Mouse (Mus musculus): Measurements from ENCODE around the gene Taf6l. TPM values are rescaled to one million over a fixed set of nuclear protein-coding genes. Genes with fewer than 3 reads are reported as not detected.

Taf6l gene
- polyA plus RNA-seq (2012; rRNA removed): 27.6 and 29.8 TPM in 2 replicates

DNA sequence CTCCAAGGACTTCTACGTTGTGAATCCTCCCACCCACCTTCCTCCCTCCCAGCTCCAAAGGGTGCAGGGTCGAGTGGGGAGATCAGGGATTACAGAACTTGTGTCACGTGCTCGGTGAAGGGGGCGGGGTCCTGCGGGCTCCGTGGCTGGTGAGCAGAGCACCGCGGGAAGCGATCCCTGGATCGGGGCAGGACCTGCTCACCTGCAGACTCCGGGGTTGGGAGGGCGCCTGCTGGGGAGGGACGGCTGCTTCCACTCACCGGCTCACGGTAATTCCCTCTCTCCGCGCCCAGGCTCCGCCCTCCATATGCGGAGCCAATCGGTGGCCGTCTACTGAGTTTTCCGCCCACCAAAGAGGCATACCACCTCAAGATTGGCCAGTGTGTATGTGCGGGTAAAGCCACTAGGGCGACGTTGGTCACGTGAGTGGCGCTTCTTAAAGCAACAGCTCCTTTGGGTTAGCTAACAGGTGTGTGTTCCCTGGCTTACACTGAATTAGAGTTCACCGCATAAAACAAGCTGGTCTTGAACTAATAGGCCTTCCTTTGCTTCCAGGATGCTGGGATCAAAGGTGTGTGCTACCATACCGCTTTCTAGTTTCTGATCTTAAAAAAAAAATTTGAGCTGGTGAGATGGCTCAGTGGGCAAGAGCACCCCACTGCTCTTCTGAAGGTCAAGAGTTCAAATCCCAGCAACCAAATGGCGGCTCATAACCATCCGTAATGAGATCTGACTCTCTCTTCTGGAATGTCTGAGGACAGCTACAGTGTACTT is at the start of gene Taf6l:
Taf6l (minus strand) TSS at position 410 of the 774 bp plus-strand sequence.
- peak; percentile 99 for DNase-seq (ENCODE audit: low read depth)
- TF ChIP-seq CTCF (IDR thresholded peaks at IDR 0.05; ENCODE audit: borderline replicate concordance, extremely low read depth, insufficient read depth, insufficient read length): peak; percentile 55; the same call in 1 of the 2 replicates
- 0 out of 2 replicates have a peak, but pooled peaks have one; percentile 6 for TF ChIP-seq POLR2A (IDR thresholded peaks at IDR 0.05; ENCODE audit: borderline replicate concordance, extremely low read depth, insufficient read depth, insufficient read length, poor library complexity, severe bottlenecking)

DNA sequence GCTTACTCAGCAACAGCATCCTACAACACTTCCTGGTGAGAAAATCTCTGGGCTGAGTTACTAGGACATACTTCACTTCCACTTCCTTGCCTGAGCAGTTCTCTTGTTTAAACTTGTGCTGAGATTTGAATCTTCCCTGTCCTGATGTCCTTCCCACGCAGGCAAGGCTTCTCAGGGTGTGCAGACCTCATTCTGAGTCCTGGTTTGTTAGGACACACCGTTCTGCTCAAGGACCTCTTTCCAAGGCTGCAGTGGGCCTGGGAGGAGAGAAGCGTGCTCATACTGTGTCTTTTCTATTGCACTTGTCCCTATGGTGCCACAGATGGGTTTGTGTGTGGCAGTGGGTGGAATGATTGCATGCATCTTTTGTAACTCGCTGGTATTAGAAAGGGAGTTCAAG is 46.8 kb upstream of the Taf6l start:
- TF ChIP-seq CTCF (IDR thresholded peaks at IDR 0.05; ENCODE audit: borderline replicate concordance, extremely low read depth, insufficient read depth, insufficient read length) (no peak), POLR2A (IDR thresholded peaks at IDR 0.05; ENCODE audit: borderline replicate concordance, extremely low read depth, insufficient read depth, insufficient read length, poor library complexity, severe bottlenecking) (no peak)
- no peak for DNase-seq (ENCODE audit: low read depth)

DNA sequence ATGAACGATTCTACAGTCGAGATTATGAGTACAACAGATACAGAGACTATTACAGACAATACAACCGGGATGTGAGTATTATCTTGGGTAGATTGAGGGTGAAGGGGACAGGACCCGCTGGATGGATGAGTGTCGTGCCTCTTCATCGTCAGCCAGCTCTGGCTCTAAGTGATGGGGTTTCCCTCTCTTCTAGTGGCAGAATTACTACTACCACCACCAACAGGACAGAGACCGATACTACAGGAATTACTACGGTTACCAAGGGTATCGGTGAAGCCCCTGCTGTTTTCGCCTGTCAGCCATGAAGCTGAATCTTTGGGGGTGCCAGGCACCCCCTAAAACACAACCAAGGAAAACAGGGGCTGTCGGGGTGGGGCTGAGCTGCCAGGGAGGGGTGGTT is 45.0 kb upstream of the Taf6l start:
- DNase-seq (ENCODE audit: low read depth): no peak

DNA sequence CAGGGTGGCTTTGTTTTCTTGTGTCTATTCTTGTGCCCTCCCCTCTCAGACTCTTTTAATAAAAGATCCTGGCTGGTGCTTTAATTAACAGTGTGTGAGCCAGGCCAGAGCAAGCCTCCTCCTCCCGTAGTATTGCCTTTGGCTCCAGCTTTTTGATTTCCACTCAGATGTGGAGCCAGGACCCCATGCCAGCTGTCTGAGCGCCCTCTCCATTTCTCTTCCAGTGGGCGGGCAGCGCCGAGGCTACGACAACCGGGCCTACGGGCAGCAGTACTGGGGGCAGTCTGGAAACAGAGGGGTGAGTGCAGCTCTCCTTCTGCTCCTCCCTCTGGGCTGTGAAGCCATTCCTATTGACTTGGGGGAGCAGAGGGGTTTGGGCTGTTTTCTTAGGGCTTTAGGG is 44.4 kb upstream of the Taf6l start:
- peak; percentile 50 for DNase-seq (ENCODE audit: low read depth)

More for the DNA sequence above, 45.0 kb upstream of the Taf6l start:
- TF ChIP-seq CTCF (IDR thresholded peaks at IDR 0.05; ENCODE audit: borderline replicate concordance, extremely low read depth, insufficient read depth, insufficient read length) (peak; percentile 6; the same call in 1 of the 2 replicates), POLR2A (IDR thresholded peaks at IDR 0.05; ENCODE audit: borderline replicate concordance, extremely low read depth, insufficient read depth, insufficient read length, poor library complexity, severe bottlenecking) (no peak)

DNA sequence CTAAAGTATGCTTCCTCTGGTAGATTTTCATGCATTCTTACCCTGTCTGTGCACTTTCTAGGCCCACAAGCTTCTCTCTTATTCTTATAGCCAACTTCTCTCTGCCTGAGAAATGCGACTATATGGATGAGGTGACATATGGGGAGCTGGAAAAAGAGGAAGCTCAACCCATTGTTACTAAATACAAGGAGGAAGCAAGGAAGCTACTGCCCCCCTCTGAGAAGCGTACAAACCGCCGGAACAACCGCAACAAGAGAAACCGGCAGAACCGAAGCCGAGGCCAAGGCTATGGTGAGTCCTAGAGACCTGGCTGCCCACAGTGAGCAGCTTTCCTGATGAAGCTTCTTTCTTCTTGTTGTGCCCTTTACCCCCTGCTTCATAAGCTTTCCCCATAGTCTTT is 43.4 kb upstream of the Taf6l start, which contains the start of gene AC129217.1:
AC129217.1 (plus strand) TSS at position 114 of the 400 bp plus-strand sequence.
- DNase-seq (ENCODE audit: low read depth): no peak
- no peak for TF ChIP-seq CTCF (IDR thresholded peaks at IDR 0.05; ENCODE audit: borderline replicate concordance, extremely low read depth, insufficient read depth, insufficient read length)
- TF ChIP-seq POLR2A (IDR thresholded peaks at IDR 0.05; ENCODE audit: borderline replicate concordance, extremely low read depth, insufficient read depth, insufficient read length, poor library complexity, severe bottlenecking): no peak

More for the DNA sequence above, 44.4 kb upstream of the Taf6l start:
- TF ChIP-seq CTCF (IDR thresholded peaks at IDR 0.05; ENCODE audit: borderline replicate concordance, extremely low read depth, insufficient read depth, insufficient read length): no peak
- no peak for TF ChIP-seq POLR2A (IDR thresholded peaks at IDR 0.05; ENCODE audit: borderline replicate concordance, extremely low read depth, insufficient read depth, insufficient read length, poor library complexity, severe bottlenecking)

DNA sequence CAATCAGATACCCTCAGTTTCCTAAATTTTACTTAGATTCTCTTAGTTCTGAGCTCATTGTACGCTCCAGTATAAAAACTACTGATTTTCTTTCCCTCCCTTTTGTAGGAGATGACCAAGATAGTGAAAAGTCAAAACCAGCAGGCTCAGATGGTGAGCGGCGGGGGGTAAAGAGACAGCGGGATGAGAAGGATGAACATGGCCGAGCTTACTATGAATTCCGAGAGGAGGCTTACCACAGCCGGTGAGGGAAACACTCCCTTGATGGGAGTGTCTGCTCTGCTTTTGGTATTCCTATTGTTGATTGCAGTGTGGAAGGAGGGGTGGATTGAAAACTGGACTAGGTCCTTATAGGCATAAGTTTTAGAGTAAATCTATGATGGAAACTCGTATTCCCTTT is 36.5 kb upstream of the Taf6l start:
- TF ChIP-seq POLR2A (IDR thresholded peaks at IDR 0.05; ENCODE audit: borderline replicate concordance, extremely low read depth, insufficient read depth, insufficient read length, poor library complexity, severe bottlenecking): no peak
- TF ChIP-seq CTCF (IDR thresholded peaks at IDR 0.05; ENCODE audit: borderline replicate concordance, extremely low read depth, insufficient read depth, insufficient read length): no peak
- no peak for DNase-seq (ENCODE audit: low read depth)

DNA sequence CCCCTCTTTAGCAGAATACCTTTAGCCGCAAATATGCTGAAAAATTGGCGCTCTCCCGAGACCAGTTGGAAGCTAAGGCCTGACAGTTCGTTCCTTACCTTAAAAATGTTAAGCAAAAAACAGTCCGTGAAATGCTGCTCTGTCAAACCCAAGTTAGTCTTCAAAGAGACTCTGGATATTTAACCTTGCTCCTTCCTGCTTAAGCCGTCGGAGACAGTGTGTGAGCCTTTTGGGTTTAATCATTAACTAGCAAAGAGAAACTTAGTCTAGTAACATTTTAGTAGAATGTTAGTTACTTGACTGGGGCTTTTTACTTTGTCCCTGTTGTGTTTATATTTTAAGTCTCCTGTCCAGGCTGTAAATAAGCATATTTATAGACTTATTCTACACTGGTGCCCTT is 34.9 kb upstream of the Taf6l start:
- TF ChIP-seq POLR2A (IDR thresholded peaks at IDR 0.05; ENCODE audit: borderline replicate concordance, extremely low read depth, insufficient read depth, insufficient read length, poor library complexity, severe bottlenecking): no peak
- no peak for TF ChIP-seq CTCF (IDR thresholded peaks at IDR 0.05; ENCODE audit: borderline replicate concordance, extremely low read depth, insufficient read depth, insufficient read length)

DNA sequence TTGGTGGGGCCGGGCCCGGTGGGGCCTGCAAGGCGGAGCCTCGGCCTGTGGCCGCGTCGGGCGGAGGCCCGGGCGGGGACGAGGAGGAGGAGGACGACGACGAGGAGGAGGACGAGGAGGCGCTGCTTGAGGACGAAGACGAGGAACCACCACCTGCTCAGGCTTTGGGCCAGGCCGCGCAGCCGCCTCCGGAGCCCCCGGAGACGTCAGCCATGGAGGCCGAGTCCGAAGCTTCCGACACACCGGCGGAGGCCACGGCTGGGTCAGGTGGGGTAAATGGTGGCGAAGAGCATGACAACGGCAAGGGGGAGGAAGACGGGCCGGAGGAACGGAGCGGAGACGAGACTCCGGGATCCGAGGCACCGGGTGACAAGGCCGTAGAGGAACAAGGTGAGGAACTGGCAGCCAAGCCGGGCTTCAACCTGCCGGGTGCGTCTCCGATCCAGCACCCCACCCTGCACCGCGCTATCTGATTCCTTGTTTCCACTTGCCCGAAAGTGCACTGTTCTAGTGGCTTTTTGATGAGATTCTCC is 34.3 kb upstream of the Taf6l start:
- TF ChIP-seq CTCF (IDR thresholded peaks at IDR 0.05; ENCODE audit: borderline replicate concordance, extremely low read depth, insufficient read depth, insufficient read length) (no peak), POLR2A (IDR thresholded peaks at IDR 0.05; ENCODE audit: borderline replicate concordance, extremely low read depth, insufficient read depth, insufficient read length, poor library complexity, severe bottlenecking) (no peak)
- no peak for DNase-seq (ENCODE audit: low read depth)

More for the DNA sequence above, 34.9 kb upstream of the Taf6l start:
- DNase-seq (ENCODE audit: low read depth): no peak

DNA sequence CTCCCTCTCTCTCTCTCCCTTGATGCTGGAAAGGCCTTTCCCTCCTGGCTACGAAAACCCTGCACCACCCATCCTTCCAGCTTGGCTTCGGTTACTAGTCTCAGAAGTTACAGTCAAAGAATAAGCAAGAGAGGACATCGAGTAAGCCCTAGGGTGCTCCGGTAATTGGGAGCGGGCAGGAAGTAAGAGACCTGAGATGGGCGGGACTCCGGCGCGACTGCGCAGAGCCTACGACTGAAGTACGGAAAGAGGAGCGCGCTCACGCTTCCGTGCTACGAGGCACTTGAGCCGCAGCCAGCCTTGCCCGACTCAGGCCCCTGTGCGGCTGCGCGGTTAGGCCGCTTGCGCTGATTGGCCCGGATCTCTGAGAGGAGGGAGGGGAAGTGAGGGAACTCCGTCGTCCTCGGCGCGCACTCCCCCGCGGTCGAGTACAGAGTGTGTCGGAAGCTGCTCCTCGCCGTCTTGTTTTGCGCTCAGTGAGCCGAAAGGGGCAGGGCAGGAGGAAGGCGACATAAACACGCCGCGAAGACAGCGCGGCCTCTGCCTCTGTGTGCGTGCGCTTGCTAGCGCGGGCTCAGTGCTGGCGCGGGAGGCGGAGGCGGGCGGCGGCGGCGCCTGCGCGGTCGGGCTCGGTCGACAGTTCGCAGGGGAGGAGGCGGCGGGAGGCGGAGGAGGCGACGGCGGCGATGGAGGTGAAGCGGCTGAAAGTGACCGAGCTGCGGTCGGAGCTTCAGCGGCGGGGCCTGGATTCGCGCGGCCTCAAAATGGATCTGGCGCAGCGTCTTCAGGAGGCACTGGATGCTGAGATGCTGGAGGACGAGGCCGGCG is 33.6 kb upstream of the Taf6l start, which contains the start of gene Hnrnpul2:
Hnrnpul2 (plus strand) TSS at position 415 of the 828 bp plus-strand sequence.
- DNase-seq (ENCODE audit: low read depth): peak; percentile 100
- TF ChIP-seq POLR2A (IDR thresholded peaks at IDR 0.05; ENCODE audit: borderline replicate concordance, extremely low read depth, insufficient read depth, insufficient read length, poor library complexity, severe bottlenecking) (peak; percentile 73), CTCF (IDR thresholded peaks at IDR 0.05; ENCODE audit: borderline replicate concordance, extremely low read depth, insufficient read depth, insufficient read length) (no peak)

DNA sequence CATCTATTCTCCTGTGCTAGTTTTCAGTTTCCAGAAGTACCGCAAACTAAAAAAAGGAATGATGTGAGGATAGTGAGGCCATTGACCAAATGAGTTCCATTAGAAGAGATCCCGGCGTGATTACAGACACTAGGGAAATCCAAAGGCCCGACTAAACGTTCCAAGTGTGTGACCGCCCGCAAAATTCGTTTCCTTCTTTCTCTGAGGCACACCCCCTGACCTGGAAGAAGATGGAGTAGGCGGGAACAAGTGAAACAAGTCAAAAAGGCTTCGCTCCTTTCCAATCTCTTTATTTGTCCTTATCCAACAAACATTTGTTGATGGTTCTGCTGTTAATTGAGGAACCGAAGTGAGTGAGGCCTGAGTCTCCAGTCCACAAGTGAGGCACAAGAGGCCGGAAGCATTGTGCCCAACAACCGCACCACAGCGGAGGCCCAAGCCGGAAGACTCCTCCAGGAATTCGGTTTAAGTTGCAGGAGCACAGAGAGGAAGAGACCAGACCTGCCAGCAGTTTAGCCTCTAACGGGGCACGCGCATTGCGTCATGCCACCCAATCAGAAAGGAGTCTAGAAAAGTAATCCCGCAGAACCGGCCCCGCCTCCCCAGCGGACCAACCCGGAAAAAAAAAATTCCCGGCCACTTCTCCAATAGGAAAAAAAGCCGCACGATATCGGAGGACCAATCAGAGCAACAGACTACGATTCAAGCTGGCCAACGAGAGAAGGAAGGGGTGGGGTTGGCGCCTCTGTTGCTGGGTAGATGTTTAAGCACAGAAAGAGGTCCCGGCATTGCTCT is 32.8 kb upstream of the Taf6l start, which contains the start of gene Ttc9c:
Ttc9c (minus strand) TSS at position 533 of the 795 bp plus-strand sequence.
- peak; percentile 100 for DNase-seq (ENCODE audit: low read depth)
- TF ChIP-seq POLR2A (IDR thresholded peaks at IDR 0.05; ENCODE audit: borderline replicate concordance, extremely low read depth, insufficient read depth, insufficient read length, poor library complexity, severe bottlenecking) (peak; percentile 65; the same call in 1 of the 2 replicates), CTCF (IDR thresholded peaks at IDR 0.05; ENCODE audit: borderline replicate concordance, extremely low read depth, insufficient read depth, insufficient read length) (no peak)

Measured in brain, embryonic 14.5 days (tissue).